Mouse (Mus musculus): ENCODE results near the gene Mical2. TPM values are rescaled to one million over a fixed set of nuclear protein-coding genes. Genes with fewer than 3 reads are reported as not detected.

The Mical2 gene
- total and polyA plus RNA-seq, 3 experiments, result 0.22 TPM; not detected in 2

GRCm38 (mm10) chr7:112244071-112244470 is 18.4 kb downstream of the Mical2 start:
- Histone ChIP-seq H3K36me3 (replicated peaks) (no peaks in the 10 kb centered on the region), H3K4me3 (ENCODE audit: low read depth, low read length) (no peak overlapping the region), H3K9me3 (replicated peaks) (peaks cover 15% of the 10 kb centered on the region), H3K4me1 (ENCODE audit: insufficient read depth, low read depth, low read length) (no peaks in the 10 kb centered on the region), H3K27me3 (ENCODE audit: insufficient read depth, low read length) (no peaks in the 10 kb centered on the region)
- ATAC-seq (ENCODE audit: extremely low read depth, insufficient number of reproducible peaks, low FRiP score, poor library complexity, severe bottlenecking) (no peak), DNase-seq (ENCODE audit: low spot score) (no peak)
- TF ChIP-seq CTCF (IDR thresholded peaks at IDR 0.05; ENCODE audit: low read depth, low read length) (no peak), GATA2 (IDR thresholded peaks at IDR 0.05; ENCODE audit: borderline replicate concordance, low read depth, low read length) (no peak), TAL1 (conservative IDR thresholded peaks at IDR 0.05; ENCODE audit: low read depth, low read length) (no peak), GATA1 (IDR thresholded peaks at IDR 0.05; ENCODE audit: borderline replicate concordance, low read length) (no peak), POLR2AphosphoS5 (IDR thresholded peaks at IDR 0.05; ENCODE audit: insufficient replicate concordance, low read depth, low read length) (no peak)

- TF ChIP-seq GATA1 (IDR thresholded peaks at IDR 0.05; ENCODE audit: borderline replicate concordance, low read length), result no peak
- TF ChIP-seq POLR2AphosphoS5 (IDR thresholded peaks at IDR 0.05; ENCODE audit: insufficient replicate concordance, low read depth, low read length), result no peak
- TF ChIP-seq GATA2 (IDR thresholded peaks at IDR 0.05; ENCODE audit: borderline replicate concordance, low read depth, low read length), result no peak
- no peak for TF ChIP-seq CTCF (IDR thresholded peaks at IDR 0.05; ENCODE audit: low read depth, low read length)
- no peak for TF ChIP-seq TAL1 (conservative IDR thresholded peaks at IDR 0.05; ENCODE audit: low read depth, low read length)
- H3K4me1 ChIP-seq (ENCODE audit: insufficient read depth, low read depth, low read length), result no peaks in the 10 kb centered on the region
- ATAC-seq (ENCODE audit: extremely low read depth, insufficient number of reproducible peaks, low FRiP score, poor library complexity, severe bottlenecking), result no peak
- no peaks in the 10 kb centered on the region for H3K36me3 ChIP-seq (replicated peaks)
- no peak overlapping the region for H3K4me3 ChIP-seq (ENCODE audit: low read depth, low read length)
- no peaks in the 10 kb centered on the region for H3K27me3 ChIP-seq (ENCODE audit: insufficient read depth, low read length)
- peaks cover 15% of the 10 kb centered on the region for H3K9me3 ChIP-seq (replicated peaks)
- DNase-seq (ENCODE audit: low spot score), result no peak
Measured at GRCm38 (mm10) chr7:112244683-112245082, 19.0 kb downstream of the Mical2 start.

GRCm38 (mm10) chr7:112245839-112246438 is 20.3 kb downstream of the Mical2 start:
- TF ChIP-seq GATA2 (IDR thresholded peaks at IDR 0.05; ENCODE audit: borderline replicate concordance, low read depth, low read length), result no peak
- TF ChIP-seq CTCF (IDR thresholded peaks at IDR 0.05; ENCODE audit: low read depth, low read length), result no peak
- no peak for TF ChIP-seq TAL1 (conservative IDR thresholded peaks at IDR 0.05; ENCODE audit: low read depth, low read length)
- no peak for TF ChIP-seq GATA1 (IDR thresholded peaks at IDR 0.05; ENCODE audit: borderline replicate concordance, low read length)
- TF ChIP-seq POLR2AphosphoS5 (IDR thresholded peaks at IDR 0.05; ENCODE audit: insufficient replicate concordance, low read depth, low read length), result no peak
- Histone ChIP-seq H3K4me1 (ENCODE audit: insufficient read depth, low read depth, low read length) (no peaks in the 10 kb centered on the region), H3K27me3 (ENCODE audit: insufficient read depth, low read length) (no peaks in the 10 kb centered on the region), H3K4me3 (ENCODE audit: low read depth, low read length) (no peak overlapping the region), H3K9me3 (replicated peaks) (peaks cover 15% of the 10 kb centered on the region), H3K36me3 (replicated peaks) (no peaks in the 10 kb centered on the region)
- DNase-seq (ENCODE audit: low spot score) (no peak), ATAC-seq (ENCODE audit: extremely low read depth, insufficient number of reproducible peaks, low FRiP score, poor library complexity, severe bottlenecking) (no peak)

- H3K9me3 ChIP-seq (replicated peaks), result peaks cover 14% of the 10 kb centered on the region
- DNase-seq (ENCODE audit: low spot score) (no peak), ATAC-seq (ENCODE audit: extremely low read depth, insufficient number of reproducible peaks, low FRiP score, poor library complexity, severe bottlenecking) (no peak)
- no peaks in the 10 kb centered on the region for H3K27me3 ChIP-seq (ENCODE audit: insufficient read depth, low read length)
- no peaks in the 10 kb centered on the region for H3K36me3 ChIP-seq (replicated peaks)
- no peak overlapping the region for H3K4me3 ChIP-seq (ENCODE audit: low read depth, low read length)
- no peak for TF ChIP-seq CTCF (IDR thresholded peaks at IDR 0.05; ENCODE audit: low read depth, low read length)
- no peak for TF ChIP-seq TAL1 (conservative IDR thresholded peaks at IDR 0.05; ENCODE audit: low read depth, low read length)
- TF ChIP-seq POLR2AphosphoS5 (IDR thresholded peaks at IDR 0.05; ENCODE audit: insufficient replicate concordance, low read depth, low read length), result no peak
- no peak for TF ChIP-seq GATA1 (IDR thresholded peaks at IDR 0.05; ENCODE audit: borderline replicate concordance, low read length)
- TF ChIP-seq GATA2 (IDR thresholded peaks at IDR 0.05; ENCODE audit: borderline replicate concordance, low read depth, low read length), result no peak
- H3K4me1 ChIP-seq (ENCODE audit: insufficient read depth, low read depth, low read length), result no peaks in the 10 kb centered on the region
Measured at GRCm38 (mm10) chr7:112246442-112246841, 20.8 kb downstream of the Mical2 start.

GRCm38 (mm10) chr7:112247890-112248289 is 22.2 kb downstream of the Mical2 start:
- H3K36me3 ChIP-seq (replicated peaks), result no peaks in the 10 kb centered on the region
- no peak for TF ChIP-seq GATA1 (IDR thresholded peaks at IDR 0.05; ENCODE audit: borderline replicate concordance, low read length)
- TF ChIP-seq TAL1 (conservative IDR thresholded peaks at IDR 0.05; ENCODE audit: low read depth, low read length), result no peak
- TF ChIP-seq POLR2AphosphoS5 (IDR thresholded peaks at IDR 0.05; ENCODE audit: insufficient replicate concordance, low read depth, low read length), result no peak
- no peak for TF ChIP-seq CTCF (IDR thresholded peaks at IDR 0.05; ENCODE audit: low read depth, low read length)
- TF ChIP-seq GATA2 (IDR thresholded peaks at IDR 0.05; ENCODE audit: borderline replicate concordance, low read depth, low read length), result no peak
- DNase-seq (ENCODE audit: low spot score), result no peak
- H3K27me3 ChIP-seq (ENCODE audit: insufficient read depth, low read length), result no peaks in the 10 kb centered on the region
- no peaks in the 10 kb centered on the region for H3K4me1 ChIP-seq (ENCODE audit: insufficient read depth, low read depth, low read length)
- H3K4me3 ChIP-seq (ENCODE audit: low read depth, low read length), result no peak overlapping the region
- H3K9me3 ChIP-seq (replicated peaks), result peaks cover 12% of the 10 kb centered on the region
- no peak for ATAC-seq (ENCODE audit: extremely low read depth, insufficient number of reproducible peaks, low FRiP score, poor library complexity, severe bottlenecking)

- no peak for ATAC-seq (ENCODE audit: extremely low read depth, insufficient number of reproducible peaks, low FRiP score, poor library complexity, severe bottlenecking)
- Histone ChIP-seq H3K4me3 (ENCODE audit: low read depth, low read length) (no peak overlapping the region), H3K9me3 (replicated peaks) (peaks cover 12% of the 10 kb centered on the region), H3K4me1 (ENCODE audit: insufficient read depth, low read depth, low read length) (no peaks in the 10 kb centered on the region), H3K27me3 (ENCODE audit: insufficient read depth, low read length) (no peaks in the 10 kb centered on the region), H3K36me3 (replicated peaks) (no peaks in the 10 kb centered on the region)
- DNase-seq (ENCODE audit: low spot score), result no peak
- TF ChIP-seq CTCF (IDR thresholded peaks at IDR 0.05; ENCODE audit: low read depth, low read length) (no peak), POLR2AphosphoS5 (IDR thresholded peaks at IDR 0.05; ENCODE audit: insufficient replicate concordance, low read depth, low read length) (no peak), GATA1 (IDR thresholded peaks at IDR 0.05; ENCODE audit: borderline replicate concordance, low read length) (no peak), TAL1 (conservative IDR thresholded peaks at IDR 0.05; ENCODE audit: low read depth, low read length) (no peak), GATA2 (IDR thresholded peaks at IDR 0.05; ENCODE audit: borderline replicate concordance, low read depth, low read length) (no peak)
Measured at GRCm38 (mm10) chr7:112249476-112249875, 23.8 kb downstream of the Mical2 start.

All from G1E (cell line).